Mouse (Mus musculus) cerebral cortex, adult 2 months (tissue): Measurements from ENCODE around the gene Atf6.

Experiments
- whole genome bisulfite sequencing: fragments of 180-500 bp; shearing (Covaris S2); methylation state at CpG from one replicate; pipeline ENCODE4 v1.1.7; 2018; 5-methylcytosine and 5-hydroxymethylcytosine counted together

The Atf6 gene

DNA sequence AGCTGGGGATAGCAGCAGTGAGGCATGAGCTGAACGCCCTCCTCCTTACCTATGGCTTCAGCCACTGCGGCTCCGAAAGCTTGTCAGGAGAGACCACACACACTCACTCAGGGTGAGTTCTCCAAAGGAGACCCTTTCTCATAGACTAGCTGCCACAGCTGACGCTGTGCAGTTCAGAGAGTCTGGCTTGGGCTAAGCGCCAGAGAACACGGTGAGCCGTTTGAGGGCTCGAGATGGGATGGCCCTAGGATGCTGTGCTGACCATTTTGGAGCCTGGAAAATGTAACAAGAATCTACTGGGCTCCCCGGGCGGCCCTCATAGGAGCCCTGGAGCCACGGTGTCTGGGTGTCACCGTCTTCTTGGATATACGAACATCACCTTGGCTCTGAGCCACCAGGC, 208.3 kb downstream of the Atf6 start:
- 84% methylated on average over 13 of the region's 13 CpGs for WGBS

DNA sequence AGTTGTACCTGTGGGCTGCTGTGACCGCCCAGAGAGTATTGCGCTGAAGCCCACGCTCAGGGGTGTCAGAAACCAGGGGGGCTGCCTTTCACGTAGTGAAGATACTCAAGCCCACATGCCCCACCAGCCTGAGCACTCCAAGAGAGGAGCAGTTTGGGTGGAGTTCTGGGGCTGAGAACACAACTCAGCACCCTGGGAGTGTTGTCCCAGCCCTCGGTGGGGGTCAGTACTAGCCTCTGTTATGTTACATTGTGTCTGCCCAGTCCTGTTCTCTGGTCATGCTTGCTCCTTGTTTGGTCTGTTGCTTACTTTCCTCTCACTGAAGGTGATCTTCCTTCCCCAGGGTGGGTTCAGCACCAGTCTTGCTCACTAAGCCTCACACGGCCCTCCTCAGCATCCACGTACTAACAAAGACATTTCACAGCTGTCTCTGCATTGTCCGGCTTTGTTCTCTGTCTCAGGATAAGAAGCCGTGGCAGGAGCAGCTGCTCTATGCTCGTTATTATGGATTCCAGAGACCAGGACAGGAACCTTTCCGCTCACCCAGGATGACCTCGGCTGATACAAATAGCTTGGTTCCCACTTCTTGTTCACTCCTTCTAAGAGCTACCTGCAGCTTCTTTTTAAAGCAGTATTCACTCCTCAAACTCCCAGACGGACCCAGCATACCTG, 209.8 kb downstream of the Atf6 start:
- 78% methylated on average over 13 of the region's 13 CpGs for WGBS

DNA sequence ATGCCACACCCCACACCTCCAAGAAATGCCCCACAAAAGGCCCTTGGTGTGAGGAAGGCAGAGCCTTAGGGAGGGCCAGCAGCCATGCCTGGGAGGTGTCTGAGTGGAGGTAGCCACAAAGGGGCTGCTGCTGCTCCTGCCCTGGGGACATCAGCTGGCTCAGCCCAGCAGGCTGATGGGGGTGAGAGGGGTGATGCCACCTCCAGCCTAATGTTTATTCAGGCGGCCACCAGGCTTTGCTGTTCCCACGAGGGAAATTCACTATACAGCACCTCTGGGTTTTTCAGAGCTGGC, 210.4 kb downstream of the Atf6 start:
- WGBS = 81% methylated on average over 2 of the region's 2 CpGs

DNA sequence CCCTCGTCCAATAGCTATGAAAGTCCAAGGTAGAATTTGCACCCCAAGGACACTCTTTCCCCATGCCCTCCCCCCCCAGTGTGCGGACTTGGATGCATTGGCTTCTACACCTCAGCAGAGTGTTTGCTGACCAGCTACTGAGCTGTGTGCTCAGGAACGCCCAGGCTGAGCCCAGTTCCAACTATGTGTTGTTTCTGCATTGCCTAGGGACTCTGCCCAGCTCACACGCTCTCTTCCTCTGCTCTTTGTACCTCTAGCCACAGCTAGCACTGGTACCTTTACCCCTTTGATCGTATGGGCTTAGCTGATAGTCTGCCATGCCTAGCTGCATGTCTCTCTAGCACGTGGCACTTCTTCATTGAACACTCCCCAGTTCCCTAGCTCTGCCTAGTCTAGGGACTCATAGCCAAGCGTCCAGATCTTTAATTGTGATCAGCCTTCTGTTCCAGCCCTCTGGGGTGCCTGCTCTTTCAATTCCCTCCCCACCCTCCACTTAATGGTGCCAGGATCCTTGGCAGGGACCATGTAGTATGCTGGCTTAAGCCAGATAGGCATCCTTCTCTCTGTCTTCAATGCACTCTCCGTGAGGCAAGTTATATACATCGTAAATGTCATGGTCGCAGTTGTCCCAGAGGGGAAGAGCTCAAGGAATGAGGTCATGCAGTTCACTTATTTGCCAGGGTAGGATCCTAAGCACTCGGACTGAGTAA, 210.9 kb downstream of the Atf6 start:
- WGBS = 82% methylated on average over 11 of the region's 11 CpGs

DNA sequence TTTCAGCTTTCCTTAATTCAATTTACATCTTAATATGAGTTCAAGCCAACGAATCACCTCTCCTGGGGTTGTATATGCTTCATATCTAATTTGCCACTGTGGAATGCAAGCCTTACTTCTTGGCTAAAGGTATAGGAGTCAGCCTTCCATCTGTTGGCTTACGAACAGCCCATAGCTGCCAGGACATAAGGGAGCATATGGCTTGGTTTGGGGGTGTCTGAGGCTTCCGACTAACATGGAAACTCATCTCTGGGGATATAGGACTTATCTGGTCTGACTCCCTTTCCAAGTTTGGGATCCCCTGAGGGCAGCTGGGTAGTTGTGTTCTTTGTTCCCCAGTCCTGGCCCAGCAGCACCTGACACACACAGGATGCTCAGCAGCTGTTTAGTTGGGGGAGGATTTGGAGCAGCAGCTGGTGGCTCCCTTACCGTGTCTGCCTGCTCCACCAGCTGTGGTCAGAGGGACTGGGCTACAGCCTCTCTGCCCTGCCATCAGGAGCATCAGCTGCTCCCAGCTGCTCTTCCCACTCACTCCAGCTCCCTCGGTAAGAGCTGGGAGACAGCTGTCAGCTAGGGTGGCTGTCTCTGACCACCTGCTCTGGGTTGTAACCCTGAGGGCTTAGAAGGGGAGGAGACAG, 212.2 kb downstream of the Atf6 start:
- 36% methylated on average over 5 of the region's 5 CpGs for WGBS
